Mouse (Mus musculus) spleen, postnatal 4 days (tissue): Measurements from ENCODE around the gene Hist1h2ak.

Experiments used
- DNase-seq, 2 experiments: peaks; one replicate each; pipeline ENCODE4 v3.0.0; 2022; ENCODE audit warnings: low spot score in 2 of 2

The Hist1h2ak gene

DNA sequence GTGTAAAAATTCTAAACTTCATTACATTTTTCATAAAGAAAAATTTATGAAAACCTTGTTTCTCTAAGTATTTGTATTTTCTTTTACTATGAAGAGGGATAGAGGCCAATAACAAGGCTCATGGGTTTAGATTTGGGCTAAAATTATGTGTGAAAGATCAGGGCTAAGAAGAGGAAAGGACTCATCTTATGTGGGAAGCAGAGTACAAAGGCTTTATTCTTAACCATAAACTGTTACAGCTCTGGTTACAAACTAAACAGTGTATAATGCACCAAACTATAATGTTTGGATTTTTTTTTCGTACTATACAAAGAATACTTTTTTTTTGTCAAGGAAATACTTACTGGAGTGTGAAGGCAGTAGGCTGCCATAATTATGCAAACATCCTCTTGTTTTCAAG lies 2.1 kb upstream of the Hist1h2ak start:
- no peak for DNase-seq

DNA sequence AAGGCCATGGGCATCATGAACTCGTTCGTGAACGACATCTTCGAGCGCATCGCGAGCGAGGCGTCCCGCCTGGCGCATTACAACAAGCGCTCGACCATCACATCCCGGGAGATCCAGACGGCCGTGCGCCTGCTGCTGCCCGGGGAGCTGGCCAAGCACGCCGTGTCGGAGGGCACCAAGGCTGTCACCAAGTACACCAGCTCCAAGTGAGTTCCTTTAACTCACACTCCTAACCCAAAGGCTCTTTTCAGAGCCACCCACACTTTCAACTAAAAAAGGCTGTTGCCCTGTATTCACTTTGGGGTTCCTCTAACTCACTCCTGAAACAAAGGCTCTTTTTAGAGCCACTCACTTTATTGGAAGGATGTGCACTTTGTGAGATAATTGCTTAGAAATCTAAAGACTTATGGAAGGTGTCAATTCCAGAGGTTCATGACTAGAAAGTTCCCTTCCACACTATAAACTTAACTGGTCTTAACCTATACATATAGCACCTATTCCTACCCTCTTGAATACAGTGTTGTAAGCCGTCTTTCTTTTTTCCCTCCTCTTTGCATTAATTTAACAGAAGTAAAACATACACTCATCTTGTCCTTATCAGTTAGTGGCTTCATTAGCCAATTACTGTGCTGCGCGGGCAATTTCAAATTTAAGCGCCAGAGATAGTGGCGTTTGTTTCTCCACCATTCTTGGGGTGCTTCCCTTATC lies 821 bp upstream of the Hist1h2ak start:
- DNase-seq = peak; percentile 74 to 82

GRCm38 (mm10) chr13:21753051-21753523 lies 540 bp downstream of the Hist1h2ak start:
- no peak for DNase-seq

GRCm38 (mm10) chr13:21752356-21752755 lies 1.3 kb downstream of the Hist1h2ak start:
- DNase-seq = peak in 1 of 2 experiments; percentile 32

DNA sequence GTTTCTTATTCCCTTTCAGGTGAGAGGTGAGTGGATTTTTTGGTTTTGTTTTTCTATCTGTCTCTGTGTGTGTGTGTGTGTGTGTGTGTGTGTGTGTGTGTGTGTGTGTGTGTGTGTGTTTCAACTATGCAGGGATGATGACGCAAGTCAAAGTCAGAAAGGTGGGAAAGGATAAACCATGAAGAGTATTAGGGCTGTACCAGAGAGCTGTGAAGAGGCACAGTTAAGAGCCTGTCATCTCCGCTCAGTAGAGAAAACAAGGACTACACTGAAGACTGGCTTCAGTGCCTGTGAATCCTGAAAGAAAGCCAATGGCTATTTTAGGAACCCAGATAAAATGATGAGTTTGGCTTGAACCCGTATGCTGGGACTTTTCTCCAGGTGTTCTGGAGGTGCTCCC lies 1.8 kb downstream of the Hist1h2ak start:
- DNase-seq = no peak

DNA sequence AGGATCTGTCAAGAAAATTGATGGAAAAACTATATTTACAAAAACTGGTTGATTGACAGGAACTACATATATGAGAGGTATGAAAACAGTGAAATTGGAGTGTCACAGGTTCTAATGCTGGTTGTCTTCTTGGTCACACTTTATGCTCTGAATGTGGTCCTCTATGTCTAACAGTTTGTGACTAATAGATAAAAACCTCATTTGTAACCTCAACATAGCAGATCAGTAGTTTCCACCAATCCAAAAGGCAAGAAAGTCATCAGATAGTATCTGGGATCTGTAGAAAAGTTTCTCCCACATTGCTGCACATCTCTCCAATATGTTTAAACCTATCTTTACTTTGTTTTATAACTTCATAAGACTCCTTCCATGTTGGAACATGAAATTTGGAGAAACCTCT lies 2.2 kb downstream of the Hist1h2ak start:
- no peak for DNase-seq

- peak; percentile 96 to 98 for DNase-seq
These were observed 3.2 kb downstream of the Hist1h2ak start, which contains the start of gene Hist1h4k for GRCm38 (mm10) chr13:21750159-21751017. Gene Hist1h4k (minus strand): TSS chr13:21750505.

GRCm38 (mm10) chr13:21749387-21750158 lies 4.1 kb downstream of the Hist1h2ak start:
- peak in 1 of 2 experiments; percentile 24 for DNase-seq

- no peak for DNase-seq
These were observed 8.6 kb downstream of the Hist1h2ak start for GRCm38 (mm10) chr13:21745006-21745405.

DNA sequence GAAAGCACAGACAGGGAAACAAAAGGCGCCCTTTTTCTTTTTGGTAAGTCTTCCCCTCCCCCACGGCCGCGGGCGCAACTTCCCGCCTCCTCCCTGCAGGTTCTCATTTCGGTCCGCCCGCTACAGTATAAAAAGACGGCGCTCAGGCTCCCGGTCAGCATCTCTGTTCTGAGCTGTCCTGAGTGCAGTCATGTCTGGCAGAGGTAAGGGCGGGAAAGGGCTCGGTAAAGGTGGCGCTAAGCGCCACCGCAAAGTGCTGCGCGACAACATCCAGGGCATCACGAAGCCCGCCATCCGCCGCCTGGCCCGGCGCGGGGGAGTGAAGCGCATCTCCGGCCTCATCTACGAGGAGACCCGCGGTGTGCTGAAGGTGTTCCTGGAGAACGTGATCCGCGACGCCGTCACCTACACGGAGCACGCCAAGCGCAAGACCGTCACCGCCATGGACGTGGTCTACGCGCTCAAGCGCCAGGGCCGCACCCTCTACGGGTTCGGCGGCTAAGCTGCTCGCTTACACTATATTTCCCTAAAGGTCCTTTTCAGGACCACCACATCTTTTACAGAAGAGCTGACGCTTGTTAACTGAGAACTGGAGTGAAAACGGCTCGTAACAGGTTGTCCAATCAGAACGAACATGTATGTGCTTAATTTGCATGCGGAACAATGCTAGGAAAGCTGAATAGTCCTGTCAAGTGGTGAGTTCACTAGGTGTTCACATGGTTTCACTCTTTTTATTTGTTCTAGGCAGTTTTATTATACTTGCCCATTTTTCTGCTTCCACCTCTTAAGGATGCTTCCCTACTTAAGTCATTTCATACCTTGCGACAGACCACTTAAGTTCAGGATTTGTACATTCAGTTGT lies 18.5 kb downstream of the Hist1h2ak start, which contains the start of gene Hist1h4j:
Gene Hist1h4j (plus strand): TSS at position 159 of the 862 bp plus-strand sequence.
- DNase-seq = peak; percentile 87 to 92

DNA sequence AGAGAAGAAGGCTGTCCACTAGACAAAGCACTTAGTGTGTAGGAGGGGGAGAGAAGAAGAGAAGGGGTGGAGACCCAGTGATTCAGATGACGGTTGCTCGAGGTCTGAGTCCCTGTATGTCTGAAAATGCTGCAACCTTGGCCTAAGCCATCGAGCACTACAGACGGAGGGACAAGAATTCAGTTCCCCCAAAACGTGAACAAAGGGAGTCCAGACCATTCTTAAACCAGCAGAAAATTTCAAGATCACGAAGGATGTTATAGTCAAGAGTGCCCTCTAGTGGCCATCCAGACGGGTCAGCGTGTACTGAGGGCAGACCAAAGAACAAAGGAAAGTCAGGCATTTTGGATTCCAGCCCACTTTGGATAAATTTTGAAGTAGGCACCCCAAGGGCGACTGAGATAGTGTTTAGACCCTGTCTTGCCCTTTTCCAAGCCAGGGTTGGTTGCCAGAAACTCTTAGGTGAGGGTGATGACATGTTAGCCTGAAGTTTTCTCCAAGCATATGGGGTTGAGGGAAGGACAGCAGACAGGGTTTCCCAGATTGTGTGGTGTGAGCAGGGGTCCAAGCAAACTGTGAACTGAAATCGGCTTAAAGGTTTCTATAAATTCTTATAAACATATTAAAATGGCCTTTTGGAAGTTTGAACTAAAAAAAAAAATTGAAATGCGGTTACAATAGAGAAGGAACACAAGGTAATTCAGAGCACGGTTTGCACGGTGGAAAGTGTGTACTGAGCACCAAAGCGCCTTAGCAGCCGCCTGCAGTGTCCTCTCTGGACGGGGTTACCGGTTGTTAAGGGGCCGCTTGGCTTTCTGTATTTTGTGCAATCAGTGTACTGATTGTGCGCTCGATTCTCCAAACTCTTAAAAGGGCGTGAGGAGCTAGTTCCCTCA lies 19.4 kb downstream of the Hist1h2ak start:
- DNase-seq = peak; percentile 80 to 88

GRCm38 (mm10) chr13:21733466-21733865 lies 20.2 kb downstream of the Hist1h2ak start:
- peak in 1 of 2 experiments; percentile 61 for DNase-seq

GRCm38 (mm10) chr13:21729544-21729943 lies 24.1 kb downstream of the Hist1h2ak start:
- no peak for DNase-seq

DNA sequence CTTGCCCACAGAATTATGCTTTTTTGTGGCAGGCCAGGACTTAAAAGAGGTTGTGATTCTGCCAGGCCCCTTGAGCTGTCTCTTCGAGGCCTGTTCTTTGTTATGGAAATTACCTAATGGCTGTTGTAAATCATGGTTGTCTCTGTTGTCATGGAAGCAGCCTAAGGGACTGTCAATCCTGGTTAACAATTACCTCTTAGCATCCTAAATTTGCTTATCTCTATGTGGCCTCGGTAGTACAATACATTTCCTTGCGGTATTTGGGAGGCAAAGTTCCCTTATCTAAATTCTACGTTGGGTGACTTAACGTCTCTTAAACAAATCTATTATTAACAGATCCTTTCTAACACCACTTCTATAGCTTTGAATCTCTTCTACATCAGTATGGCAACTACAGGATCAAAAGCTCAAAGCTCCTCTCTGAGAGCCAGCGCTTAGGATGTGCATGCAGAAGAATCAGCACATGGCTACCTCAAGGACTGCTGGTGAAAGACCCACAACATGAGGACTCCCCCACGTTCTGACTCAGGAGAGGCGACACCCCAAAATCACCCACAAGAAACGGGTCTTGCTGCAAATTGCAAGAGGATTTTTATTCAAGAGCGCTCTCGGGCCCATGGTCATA lies 25.6 kb downstream of the Hist1h2ak start:
- no peak for DNase-seq

DNA sequence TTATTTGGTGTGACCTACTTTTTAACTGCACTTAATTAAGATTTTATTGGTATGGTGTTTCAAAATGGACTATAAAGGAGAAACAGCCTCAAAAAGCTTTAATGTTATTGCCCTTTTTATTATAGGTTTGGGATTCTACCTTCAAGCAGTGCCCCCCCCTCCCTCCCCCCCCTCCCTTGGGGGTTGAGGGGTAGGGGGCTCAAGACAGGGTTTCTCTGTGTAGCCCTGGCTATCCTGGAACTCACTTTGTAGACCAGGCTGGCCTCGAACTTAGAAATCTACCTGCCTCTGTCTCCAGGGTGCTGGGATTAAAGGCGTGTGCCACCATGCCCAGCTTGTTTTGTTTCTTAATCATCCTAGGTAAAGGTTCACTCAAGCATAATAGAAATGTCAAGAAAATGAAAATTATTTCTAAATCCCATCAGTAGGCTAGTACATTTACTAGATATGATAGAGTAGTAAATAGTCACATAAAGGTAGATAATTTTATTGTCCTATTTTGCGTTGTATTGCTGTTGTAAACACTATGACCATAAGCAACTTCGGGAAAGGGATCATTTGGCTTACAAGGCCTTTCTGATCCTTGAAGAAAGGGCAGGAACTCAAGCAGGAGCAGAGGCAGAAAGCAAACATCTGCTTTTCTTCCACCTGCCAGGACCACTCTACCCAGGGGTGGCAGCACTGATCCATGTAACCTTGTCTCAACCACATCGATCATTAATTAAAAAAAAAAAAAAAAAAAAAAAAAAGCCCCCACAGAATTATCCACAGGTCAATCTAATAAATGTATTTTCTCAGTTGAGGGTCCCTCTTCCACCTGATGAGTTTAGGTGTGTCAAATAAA lies 30.4 kb downstream of the Hist1h2ak start:
- DNase-seq = no peak

GRCm38 (mm10) chr13:21722373-21722925 lies 31.2 kb downstream of the Hist1h2ak start:
- DNase-seq = peak in 1 of 2 experiments; percentile 23

GRCm38 (mm10) chr13:21721757-21722372 lies 31.8 kb downstream of the Hist1h2ak start, which contains the start of gene Hist1h2bm:
Gene Hist1h2bm (plus strand): TSS chr13:21722044.
- peak; percentile 78 to 85 for DNase-seq
